9 mouse cellular contexts compared by ENCODE assay signal in genomic region chr8:111740301-111740711, GRCm38 (mm10). TPM values are rescaled to one million over a fixed set of nuclear protein-coding genes. Genes with fewer than 3 reads are reported as not detected.
DNase-seq lines count a peak whose midpoint lies in the region; ATAC-seq lines count a peak whose summit lies in the region.
"Had no signal": no experiment of that assay in that cellular context is flagged by ENCODE, and none has a peak within 500 bp of the region (broad histone marks: within the 10 kb centered on the region; RNA-seq: fewer than 3 reads in every experiment).

No protein-coding gene starts in this region.

- H3K4me3 ChIP-seq in midbrain, embryonic 10.5 days = no peak overlapping the region
- H3K4me3 ChIP-seq in midbrain, embryonic 16.5 days (ENCODE audit: low read depth, low read length) = no peak overlapping the region
- no peak overlapping the region for H3K4me3 ChIP-seq in neural tube, embryonic 15.5 days (replicated peaks)

- H3K9me3 ChIP-seq in midbrain, embryonic 10.5 days (replicated peaks) = no peaks in the 10 kb centered on the region
- H3K9me3 ChIP-seq in midbrain, embryonic 16.5 days (replicated peaks; ENCODE audit: control insufficient read depth, low read length, poor library complexity, severe bottlenecking) = no peaks in the 10 kb centered on the region
- no peaks in the 10 kb centered on the region for H3K9me3 ChIP-seq in neural tube, embryonic 15.5 days (replicated peaks)

- no peak overlapping the region; the same call in none of the 2 replicates for H3K9ac ChIP-seq in midbrain, embryonic 16.5 days (ENCODE audit: low read depth, low read length)
- H3K9ac ChIP-seq in neural tube, embryonic 15.5 days (replicated peaks) = no peak overlapping the region

- H3K4me1 ChIP-seq in midbrain, embryonic 10.5 days = peaks cover 96% of the 10 kb centered on the region
- H3K4me1 ChIP-seq in midbrain, embryonic 16.5 days (ENCODE audit: control insufficient read depth, insufficient read depth, low read length) = peaks cover 65% of the 10 kb centered on the region
- H3K4me1 ChIP-seq in neural tube, embryonic 15.5 days = peaks cover 86% of the 10 kb centered on the region

- DNase-seq in adrenal gland, adult 18-20 months (ENCODE audit: low spot score in 2 of 2) = peak; percentile 17 to 26
- no peak for DNase-seq in adrenal gland, postnatal 25 days
- no peak for DNase-seq in midbrain, embryonic 10.5 days (ENCODE audit: low spot score)
- DNase-seq in kidney, adult 18-20 months = peak; percentile 69
- DNase-seq in thymus, adult 18-20 months = no peak
- no peak for DNase-seq in retina, embryonic 14.5 days (ENCODE audit: low spot score)

- H3K36me3 ChIP-seq in midbrain, embryonic 10.5 days = peaks cover 12% of the 10 kb centered on the region; the same call in 1 of the 2 replicates
- H3K36me3 ChIP-seq in midbrain, embryonic 16.5 days (ENCODE audit: control insufficient read depth, insufficient read depth, low read length) = no peaks in the 10 kb centered on the region
- H3K36me3 ChIP-seq in neural tube, embryonic 15.5 days = no peaks in the 10 kb centered on the region

- H3K4me2 ChIP-seq in midbrain, embryonic 16.5 days (ENCODE audit: low read length) = no peak overlapping the region
- H3K4me2 ChIP-seq in neural tube, embryonic 15.5 days = peak overlapping the region; percentile 81; the same call in 1 of the 2 replicates

- peak overlapping the region; percentile 71 for H3K27ac ChIP-seq in midbrain, embryonic 10.5 days (replicated peaks)
- H3K27ac ChIP-seq in midbrain, embryonic 16.5 days (ENCODE audit: low read length) = no peak overlapping the region
- H3K27ac ChIP-seq in neural tube, embryonic 15.5 days (replicated peaks) = no peak overlapping the region

- peaks cover 8% of the 10 kb centered on the region for H3K27me3 ChIP-seq in midbrain, embryonic 10.5 days (ENCODE audit: low read depth, poor library complexity, severe bottlenecking)
- no peaks in the 10 kb centered on the region for H3K27me3 ChIP-seq in midbrain, embryonic 16.5 days (ENCODE audit: control insufficient read depth, insufficient read depth, low read depth, low read length)
- no peaks in the 10 kb centered on the region for H3K27me3 ChIP-seq in neural tube, embryonic 15.5 days (replicated peaks)

- ATAC-seq in midbrain, embryonic 16.5 days = no peak
- ATAC-seq in neural tube, embryonic 15.5 days (ENCODE audit: low FRiP score) = no peak

- WGBS in midbrain, embryonic 10.5 days = 79% methylated on average over 7 of the region's 7 CpGs
- WGBS in midbrain, embryonic 16.5 days = 69% methylated on average over 7 of the region's 7 CpGs
- 79% methylated on average over 7 of the region's 7 CpGs for WGBS in neural tube, embryonic 15.5 days

RNA-seq across cellular contexts. Expression of gene Bcar1, which starts 3.3 kb away (rescaled TPM):
- 100 to 1,000 TPM in 1 of 2 experiments, 10 to 100 TPM in 1; 83.9 to 120 TPM for total RNA-seq in adrenal gland, adult 18-20 months (2021)
- total RNA-seq in adrenal gland, postnatal 25 days (2021) = 64.5 and 70.0 TPM in 2 replicates
- polyA plus RNA-seq in midbrain, embryonic 10.5 days (2016; fragmentation: Nextera tagmentation; extraction: Ambion mirVana) = 52.4 and 53.7 TPM in 2 replicates
- 41.5 and 43.3 TPM in 2 replicates for polyA plus RNA-seq in midbrain, embryonic 16.5 days (2015; fragmentation: Nextera tagmentation; extraction: Ambion mirVana)
- 41.5 and 42.8 TPM in 2 replicates for polyA plus RNA-seq in neural tube, embryonic 15.5 days (2015; fragmentation: Nextera tagmentation; extraction: Ambion mirVana)

RNA-seq across cellular contexts. Expression of gene Ctrb1, which starts 49.5 kb away (rescaled TPM):
- total RNA-seq in adrenal gland, adult 18-20 months (2021) = not detected
- total RNA-seq in adrenal gland, postnatal 25 days (2021) = not detected in 2 replicates
- polyA plus RNA-seq in midbrain, embryonic 10.5 days (2016; fragmentation: Nextera tagmentation; extraction: Ambion mirVana) = not detected in 2 replicates
- not detected in 2 replicates for polyA plus RNA-seq in midbrain, embryonic 16.5 days (2015; fragmentation: Nextera tagmentation; extraction: Ambion mirVana)
- 25.6 TPM in 1 of 2 replicates, not detected in the other for polyA plus RNA-seq in neural tube, embryonic 15.5 days (2015; fragmentation: Nextera tagmentation; extraction: Ambion mirVana)
- total RNA-seq: megakaryocyte progenitor cell, adult 5-6 weeks had no signal

Comparison
In these comparisons a context has a peak if more than half of its experiments do, and no peak if none do; other contexts are left out.
1. DNase-seq: peak in adrenal gland, adult 18-20 months (2 of 2) and kidney, adult 18-20 months (single experiment); none in adrenal gland, postnatal 25 days (single experiment), midbrain, embryonic 10.5 days (single experiment), thymus, adult 18-20 months (0 of 2) and retina, embryonic 14.5 days (single experiment).